Mouse (Mus musculus) retina, postnatal 1 day (tissue): Measurements from ENCODE around the gene Il17rd.

Source experiments
- DNase-seq: peaks from one replicate; pipeline ENCODE4 v3.0.0-alpha.2; 2012

The Il17rd gene

DNA sequence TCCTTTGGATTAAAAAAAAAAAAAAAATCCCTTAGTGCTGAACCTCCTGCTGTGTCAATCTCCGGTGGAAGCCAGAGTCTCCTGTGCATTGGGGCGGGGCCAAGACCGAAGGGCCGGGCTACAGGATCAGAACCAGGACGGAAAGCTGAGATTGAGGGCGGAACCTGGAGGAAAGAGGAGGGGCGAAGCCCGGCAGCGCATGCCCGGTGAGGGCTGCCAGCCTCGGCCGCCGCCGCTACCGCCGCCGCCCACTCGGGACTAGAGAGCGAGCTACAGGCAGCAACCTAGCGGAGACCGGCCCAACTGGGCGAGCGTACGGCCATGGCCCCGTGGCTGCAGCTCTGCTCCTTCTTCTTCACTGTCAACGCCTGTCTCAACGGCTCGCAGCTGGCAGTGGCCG, at the start of gene Il17rd:
Gene Il17rd, plus strand, starts transcription at position 159 of the 400 bp plus-strand sequence.
- DNase-seq = peak; percentile 92

DNA sequence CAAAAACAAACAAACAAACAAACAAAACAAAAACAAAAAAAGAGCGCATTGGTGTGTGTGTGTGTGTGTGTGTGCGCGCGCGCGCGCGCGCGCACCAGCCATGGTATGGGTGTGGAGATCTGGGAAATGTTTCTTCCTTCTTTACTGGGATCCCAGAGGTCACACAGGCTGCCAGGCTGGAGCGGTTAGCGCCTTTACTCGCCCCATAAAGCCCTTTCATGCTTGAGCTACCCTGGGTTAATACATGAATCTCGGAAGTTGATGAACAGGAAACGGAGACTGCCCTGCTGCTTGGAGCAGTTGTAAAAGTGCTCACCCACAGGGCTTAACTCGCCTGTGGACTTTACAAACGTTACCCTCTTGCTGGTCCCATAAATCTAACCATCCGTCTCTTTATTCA, 47.1 kb upstream of the Il17rd start:
- DNase-seq = peak; percentile 24

DNA sequence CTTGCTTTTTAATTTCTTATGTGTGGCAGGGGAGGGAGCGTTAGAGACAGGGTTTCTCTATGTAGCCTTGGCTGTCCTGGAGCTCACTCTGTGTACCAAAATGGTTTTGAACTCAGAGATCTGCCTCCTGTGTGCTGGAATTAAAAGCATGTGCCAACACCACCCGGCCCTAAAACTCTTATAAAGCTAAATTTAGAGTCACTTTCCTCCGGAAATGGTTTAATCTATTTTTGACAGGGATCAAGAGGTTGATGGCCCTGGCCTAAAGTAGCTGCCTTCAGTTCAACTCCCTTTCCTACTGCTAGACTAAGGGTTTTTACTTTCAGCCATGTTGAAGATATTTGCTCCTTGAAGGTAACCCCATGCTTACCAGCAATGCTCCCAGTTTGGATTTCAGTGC, 45.3 kb upstream of the Il17rd start:
- DNase-seq = no peak

DNA sequence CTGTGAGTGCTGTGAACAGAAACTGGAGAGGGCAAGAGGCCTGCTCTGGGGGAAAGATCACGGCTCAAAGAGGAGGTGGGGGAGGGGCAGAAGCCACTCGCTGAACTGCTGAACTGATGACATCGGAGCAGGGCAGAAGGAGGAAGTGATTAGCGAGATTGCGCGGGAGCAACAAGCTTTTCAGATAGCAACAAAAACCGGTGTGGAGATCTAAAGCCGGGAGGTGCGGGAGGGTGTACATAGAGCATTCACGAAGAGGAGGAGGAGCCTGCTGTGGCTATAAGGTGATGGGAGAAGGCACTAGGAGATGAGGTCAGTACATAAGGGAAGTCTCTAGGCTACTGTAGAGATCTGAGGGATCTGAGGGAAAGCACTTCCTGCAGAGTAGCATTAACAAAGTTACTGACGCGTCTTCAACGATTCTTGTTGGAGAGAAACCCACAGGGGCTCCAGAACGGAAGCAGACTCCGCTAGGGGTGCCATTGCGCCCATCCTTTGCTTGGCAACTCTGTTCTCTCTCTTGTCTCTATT, 44.5 kb upstream of the Il17rd start, which contains the start of gene Hesx1:
Gene Hesx1, plus strand, starts transcription at position 206 of the 531 bp plus-strand sequence.
- peak; percentile 78 for DNase-seq

DNA sequence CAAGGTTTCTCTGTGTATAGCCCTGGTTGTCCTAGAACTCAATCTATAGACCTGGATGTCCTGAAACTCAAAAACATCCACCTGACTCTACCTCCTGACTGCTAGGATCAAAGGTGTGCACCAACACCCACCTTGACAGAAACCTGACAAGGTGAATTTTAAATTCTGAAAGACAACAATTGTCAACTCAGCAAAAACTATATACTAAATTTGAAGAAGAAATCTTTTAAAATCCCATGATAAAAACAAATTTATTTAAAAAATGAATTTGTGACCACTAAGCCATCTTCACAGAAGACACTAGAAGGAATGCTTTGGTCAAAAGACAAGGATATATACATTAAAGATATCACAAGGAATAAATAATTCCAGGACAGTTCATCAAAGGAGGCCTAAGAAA, 42.5 kb upstream of the Il17rd start:
- DNase-seq = no peak

DNA sequence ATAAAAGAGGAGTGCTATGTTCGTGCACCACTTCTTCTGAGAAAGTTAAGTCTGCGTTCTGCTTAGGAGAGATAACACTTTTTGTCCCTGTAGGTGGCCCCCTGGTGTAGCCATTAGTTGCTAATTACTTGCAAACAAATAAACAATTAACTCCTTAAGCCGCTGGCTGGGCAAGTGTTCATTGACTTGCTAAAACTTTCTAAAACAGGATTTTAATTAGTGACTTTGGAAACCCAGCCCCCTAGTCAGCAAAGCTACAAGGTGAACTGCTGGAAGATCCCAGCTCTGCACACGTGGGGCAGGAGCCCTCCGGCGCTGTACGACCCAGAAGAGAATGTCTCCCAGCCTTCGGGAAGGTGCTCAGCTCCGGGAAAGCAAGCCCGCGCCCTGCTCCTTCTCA, 38.4 kb upstream of the Il17rd start:
- peak; percentile 37 for DNase-seq

DNA sequence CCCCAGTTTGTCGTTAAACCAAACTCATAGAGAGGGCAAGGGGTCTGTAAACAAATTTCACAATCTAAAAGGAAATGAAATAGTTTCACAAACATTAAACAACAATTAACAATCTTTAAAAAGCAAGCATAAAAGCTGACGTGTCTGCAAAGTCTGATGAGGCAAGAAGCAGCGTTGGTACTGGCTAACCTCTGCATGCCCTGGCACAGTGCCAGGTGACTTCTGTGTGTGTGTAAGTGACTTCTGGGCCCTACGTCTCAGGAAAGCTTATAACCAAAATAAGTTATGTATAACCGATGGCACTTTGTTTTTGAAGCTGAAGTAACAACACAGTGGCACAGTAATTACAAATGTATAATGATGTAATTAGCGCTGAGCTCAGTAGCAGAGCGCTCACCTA, 33.8 kb upstream of the Il17rd start:
- DNase-seq = no peak

DNA sequence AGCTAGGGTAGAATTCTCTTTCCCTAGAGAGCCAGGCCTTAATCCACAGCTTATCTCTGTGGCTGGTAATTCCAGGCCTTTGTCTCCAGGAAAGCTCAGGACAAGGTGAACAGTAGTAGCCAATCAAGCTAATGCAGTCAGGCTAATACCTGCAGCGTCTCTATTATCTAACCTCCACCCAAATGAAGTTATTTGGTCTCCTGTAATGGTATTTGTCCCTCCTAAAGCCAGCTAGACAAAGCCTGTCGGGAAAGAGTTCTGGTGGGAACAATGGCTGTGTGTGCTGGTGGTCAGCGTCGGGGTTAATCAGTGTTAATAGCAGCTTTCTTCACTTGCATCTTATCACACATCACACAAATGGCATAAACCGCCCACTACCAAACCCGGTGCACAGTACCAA, 32.8 kb upstream of the Il17rd start:
- DNase-seq = peak; percentile 50

DNA sequence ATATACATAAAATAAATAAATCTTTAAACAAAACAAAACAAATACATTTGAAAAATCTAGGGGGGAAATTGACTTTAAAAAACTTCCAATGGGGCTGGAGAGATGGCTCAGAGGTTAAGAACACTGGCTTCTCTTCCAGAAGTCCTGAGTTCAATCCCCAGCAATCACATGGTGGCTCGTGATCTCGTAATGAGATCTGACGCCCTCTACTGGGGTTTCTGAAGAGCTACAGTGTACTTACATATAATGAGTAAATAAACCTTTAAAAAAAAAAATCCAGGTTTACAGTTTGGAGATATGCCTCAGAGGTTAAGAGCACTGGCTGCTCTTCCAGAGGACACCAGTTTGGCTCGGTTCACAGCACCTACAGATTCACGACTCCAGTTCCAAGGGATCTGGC, 27.2 kb upstream of the Il17rd start:
- DNase-seq = no peak

DNA sequence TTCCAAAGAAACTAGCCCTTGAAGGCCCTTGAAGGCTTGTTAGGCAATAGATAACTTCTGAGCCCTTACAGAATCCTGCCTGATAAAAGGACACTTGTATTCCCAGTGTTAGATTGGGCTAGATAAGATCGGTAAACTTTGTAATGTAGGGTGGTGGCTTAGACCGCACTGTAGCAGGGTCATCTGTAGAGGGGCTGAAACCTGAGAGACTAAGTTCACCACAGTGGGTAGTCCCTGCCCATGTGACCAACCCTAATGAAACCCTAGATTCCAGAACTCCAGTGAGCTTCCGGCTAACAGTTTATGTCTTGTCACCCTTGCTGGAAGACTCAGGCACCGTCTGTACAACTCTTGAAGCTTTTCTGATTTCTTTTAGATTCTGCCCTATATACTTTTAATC, 25.1 kb upstream of the Il17rd start:
- no peak for DNase-seq

DNA sequence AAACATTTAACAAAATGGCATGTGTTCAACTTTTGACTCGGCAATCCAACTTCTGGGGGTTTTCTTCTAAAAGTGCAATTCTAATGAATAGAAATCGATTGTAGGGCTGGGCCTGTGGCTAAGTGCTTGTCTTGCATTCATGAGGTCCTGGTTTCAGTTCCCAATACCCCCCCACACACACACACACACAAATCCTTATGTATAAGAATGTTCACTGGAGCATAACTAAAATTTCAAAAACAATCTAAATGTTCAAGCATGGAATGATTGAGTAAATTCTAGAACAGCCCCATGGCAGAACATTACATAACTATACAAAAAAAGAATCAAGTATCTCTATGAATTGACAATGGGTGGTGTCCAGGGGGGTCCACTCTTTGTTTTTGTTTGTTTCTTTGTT, 20.8 kb upstream of the Il17rd start:
- no peak for DNase-seq

DNA sequence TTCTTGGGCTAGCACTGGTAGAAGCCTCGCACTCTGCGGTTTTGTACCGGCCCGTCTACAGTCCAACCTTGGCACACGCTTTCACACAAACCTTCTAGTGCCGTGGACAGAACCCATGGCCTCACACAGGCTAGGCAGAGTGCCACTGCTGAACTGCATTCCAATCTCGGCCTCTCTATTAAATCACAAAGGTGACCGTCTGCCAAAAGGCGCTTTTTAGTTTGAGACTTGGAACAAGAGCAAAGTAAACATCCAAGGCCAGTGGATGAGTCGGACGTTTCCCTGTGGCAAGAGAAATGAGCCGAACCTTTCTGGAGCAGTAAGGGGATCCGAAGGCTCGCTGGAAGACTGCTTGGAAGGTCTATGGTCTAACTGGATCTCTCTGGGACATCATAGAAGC, 18.9 kb upstream of the Il17rd start:
- no peak for DNase-seq

DNA sequence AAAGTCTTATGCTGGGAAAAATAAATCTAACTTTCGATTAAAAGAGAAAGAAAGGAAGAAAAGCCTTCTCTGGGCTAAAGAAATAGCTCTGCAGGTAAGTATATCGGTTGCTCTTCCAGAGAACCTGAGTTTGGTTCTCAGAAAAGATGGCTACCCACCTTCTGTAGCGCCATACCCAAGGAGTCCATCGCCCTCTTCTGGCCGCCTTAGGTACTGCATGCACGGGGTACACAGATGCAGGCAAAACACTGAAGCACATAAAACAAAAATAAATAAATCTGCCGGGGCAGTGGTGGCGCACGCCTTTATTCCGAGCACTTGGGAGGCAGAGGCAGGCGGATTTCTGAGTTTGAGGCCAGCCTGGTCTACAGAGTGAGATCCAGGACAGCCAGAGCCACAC, 15.9 kb upstream of the Il17rd start:
- DNase-seq = peak; percentile 67

DNA sequence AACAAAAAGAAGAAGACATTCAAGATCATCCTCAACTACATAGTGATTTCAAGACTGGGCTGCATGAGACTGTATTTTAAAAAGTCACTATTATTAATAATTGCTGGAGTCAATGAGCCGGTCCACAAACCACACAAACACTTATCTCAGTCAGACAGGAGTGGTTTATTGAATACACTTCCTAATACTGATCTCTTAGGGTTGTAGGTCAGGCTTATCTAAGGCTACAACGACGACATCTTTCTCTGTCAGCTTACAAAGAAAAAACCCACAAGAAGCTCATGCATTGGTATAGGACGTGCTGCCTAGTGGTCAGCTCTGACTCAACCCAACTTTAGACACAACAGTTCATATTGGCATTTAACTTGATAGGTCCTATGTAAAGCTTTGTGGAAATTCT, 14.1 kb upstream of the Il17rd start:
- no peak for DNase-seq

DNA sequence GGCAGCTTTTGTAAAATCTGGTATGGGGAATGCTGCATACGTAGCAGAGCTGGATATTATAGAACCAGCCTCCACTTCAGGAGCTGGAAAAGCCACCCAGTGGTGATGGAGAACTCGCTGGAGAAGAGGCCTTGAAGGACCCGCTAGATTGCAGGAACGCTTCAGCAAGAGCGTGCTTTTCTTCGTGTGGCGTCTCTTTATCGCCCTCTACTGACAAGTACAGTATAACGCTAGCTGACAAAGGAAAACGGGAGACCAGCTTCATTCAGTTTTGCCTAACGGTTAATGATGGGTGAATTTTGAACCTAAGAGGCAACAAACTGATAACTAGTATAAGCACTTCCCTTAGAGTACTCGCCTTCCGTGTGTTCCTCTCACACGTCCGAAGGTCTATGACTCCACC, 9.0 kb upstream of the Il17rd start:
- peak; percentile 91 for DNase-seq

DNA sequence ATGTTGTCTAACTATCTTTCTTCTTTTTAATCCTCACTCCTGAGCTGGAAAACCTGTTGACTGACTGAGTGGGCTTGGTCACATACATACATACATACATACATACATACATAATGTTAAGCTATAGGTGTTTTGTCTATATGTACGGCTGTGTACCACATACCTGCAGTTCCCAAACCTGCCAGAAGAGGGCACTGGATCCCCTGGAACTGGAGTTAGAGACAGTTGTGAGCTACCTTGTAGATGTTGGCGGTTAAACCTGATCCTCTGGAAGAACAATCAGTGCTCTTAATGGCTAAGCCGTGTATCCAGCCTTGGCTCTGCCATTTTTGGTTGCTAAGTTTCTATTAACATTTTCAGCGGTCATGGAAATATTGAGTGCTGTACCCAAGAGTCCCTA, 7.6 kb upstream of the Il17rd start:
- DNase-seq = peak; percentile 74

DNA sequence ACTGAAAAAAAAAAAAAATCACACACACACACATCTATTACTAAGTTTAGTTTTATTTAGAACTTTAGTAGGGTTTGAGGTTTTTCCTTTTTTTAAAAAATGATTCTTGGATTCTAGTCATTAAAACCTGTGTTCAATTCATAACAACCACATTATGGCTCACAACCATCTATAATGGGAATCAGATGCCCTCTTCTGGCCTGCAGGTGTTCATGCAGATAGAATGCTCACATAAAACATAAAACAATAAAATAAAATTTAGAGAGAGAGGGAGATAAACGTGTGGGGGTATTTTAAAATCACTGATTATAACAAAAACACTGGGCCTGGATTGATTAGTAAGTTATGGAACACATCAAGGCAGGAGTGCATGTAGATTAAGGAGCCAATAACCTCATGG, 1.2 kb upstream of the Il17rd start:
- no peak for DNase-seq

DNA sequence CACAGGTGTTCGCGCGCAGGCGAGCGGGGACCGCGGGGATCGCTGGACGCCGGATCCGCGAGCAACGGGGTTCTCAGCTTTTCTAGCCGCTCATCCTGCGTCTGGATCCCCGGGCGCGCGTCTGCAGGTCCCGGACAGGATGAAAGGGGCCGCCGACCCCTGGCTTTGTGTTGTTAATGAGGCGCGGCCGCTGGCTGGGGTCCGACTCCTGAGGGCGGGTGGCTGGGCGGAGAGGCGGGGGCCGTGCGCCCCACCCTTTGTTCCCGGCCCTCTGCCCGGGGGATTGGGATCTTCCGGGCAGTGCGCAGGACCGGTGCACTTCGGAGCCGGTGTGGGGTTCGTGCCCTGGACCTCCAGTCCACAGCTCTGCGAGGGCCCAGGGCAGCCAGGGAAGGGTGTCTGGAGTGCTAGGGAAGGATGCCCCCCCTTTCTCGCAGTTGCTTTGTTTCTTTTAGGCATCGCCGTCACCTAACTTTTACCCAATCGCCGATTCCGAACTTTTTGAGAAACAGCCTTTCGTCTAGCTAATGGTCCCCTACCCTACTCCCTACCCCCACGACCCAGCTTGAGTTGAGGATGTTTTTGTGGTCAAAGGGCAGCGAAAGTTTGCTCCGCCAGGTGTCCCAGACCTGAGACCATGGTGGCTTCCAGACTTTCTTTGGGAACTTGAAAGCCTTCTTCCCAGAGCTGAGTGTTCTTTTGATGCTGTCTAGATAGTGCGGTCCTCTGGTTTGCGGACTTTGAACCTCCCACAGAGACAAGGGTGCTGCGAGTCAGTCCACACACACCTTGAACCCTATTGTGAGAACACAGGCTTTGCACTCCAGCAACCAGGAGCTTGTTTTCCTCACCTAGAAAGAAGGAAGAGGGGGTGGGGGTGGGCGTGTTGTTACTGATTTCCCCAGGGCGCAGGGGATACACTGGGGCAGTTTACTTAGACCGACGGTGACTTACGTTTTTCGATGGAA, 824 bp downstream of the Il17rd start:
- peak; percentile 72 for DNase-seq

DNA sequence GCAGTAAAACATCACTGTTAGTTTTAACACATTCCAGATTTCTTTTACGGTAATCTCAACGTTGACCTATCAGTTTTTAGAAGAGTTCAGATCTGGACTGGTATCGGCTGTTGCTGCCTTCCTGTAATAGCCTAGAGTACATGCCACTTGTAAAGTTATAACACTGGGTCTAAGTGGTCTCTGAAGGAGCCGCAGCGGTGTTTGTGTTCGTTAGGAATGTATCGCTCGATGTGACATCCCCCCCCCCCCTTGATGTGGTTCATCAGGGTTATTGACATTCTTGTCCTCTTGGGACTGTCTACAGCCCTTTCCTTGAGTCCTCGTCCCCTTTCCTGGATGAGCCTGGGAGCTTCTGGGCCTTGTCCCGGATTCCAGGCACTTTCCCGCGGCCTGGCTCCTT, 1.7 kb downstream of the Il17rd start:
- DNase-seq = no peak

DNA sequence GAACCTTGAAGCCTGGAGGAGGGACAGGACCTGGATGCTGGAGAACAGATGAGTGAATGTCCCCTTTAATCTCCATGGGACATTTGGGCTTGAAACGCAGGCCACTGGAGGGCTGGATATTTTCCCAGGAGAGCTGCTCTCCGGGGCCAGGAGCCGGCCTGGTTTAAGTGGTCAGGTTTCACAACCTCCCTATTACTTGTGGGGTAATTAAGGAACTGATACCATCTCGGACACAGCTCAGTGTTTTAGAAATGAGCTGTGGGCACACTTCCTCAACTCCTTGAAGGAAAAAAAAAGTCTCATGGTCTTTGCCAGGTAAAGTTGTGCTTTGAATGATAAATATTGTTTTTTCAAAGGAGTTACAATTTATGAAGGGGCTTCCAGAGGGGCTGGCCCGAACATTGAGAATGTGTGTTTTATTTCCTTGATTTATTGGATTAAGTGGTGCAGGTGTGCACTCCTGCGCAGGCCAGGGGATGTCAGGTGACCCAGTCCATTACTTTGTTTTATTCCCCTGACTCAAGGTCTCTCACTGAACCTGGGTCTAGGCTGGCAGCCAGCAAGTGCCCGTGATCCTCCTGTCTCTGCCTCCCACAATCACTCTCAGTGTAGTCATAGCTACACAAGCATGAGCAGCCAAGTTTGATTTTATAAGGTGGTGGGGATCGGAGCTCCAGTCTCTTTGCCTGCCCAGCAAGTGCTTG, 3.7 kb downstream of the Il17rd start:
- no peak for DNase-seq

DNA sequence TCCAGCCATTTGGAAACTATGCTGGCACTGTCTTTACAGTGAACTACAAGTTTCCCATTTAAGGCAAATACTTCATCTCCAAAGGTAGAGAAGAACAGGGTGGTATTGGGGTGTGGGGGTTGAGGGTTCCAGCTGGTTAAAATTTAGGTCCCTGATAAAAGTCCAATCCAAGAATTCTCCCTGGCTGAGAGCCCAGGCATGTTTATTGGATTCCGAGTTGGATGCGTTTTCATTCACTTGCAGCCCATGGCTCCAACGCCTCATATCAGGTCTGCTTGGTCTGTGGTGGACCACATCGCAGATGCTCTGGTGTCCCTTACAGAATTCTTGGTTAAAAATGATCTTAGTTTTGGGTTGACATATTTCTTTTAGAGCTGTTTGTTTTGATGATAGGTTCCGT, 4.7 kb downstream of the Il17rd start:
- no peak for DNase-seq

DNA sequence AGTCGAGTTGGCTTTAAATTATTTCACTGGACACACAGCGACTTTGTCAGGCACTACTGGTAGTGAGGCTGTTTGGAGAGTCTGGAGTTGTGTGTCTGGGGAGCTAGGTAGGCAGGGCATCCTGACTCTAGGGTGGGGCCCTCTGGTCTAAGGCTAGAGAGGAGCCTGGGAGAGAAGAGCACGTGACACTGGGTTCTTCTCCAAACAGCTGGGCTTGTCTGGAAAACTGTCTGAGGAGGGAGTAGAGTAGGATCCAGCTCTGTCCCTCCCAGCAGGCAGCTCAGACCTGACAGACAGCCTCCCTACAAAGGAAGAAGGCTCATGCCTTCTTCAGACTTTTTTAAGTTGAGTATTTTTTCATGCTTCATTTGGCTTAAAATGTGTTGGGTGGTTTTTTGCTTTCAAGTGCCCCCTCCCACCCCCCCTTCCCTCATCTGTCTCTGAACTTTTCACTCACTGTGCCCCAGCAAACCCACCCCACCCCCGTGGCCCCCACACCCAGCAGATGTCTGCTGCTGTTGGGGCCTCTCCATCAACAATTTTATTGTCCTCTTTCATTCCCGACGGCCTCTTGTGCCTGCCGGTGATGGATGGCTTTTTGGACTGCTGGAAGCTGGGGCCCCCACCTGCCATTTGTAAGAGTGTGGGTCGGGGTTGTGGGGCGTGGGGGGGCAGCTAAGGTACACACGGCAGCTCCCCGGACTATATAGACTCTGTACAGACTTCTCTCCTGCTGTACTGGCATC, 5.7 kb downstream of the Il17rd start:
- no peak for DNase-seq

DNA sequence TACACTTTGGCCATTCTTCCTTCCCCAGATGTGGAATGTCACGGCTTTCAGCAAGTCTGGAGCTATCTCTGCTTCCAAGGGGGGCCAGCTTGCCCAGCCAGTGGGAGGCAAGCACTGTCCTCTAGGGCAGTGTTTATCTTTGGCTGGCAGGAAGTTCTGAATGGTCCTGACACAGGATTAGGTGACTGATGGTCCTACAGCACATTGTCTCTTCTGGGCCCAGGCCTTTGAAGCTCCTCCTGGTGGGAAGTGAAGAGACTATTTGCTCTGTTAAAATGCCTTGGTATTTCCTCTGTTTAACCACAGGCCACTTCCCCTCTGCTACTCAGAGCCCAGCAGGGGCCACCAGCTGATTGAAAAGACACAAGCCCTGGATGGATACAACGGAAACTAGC, 6.2 kb downstream of the Il17rd start:
- DNase-seq = no peak
